Mouse (Mus musculus) thymus, adult 2 months (tissue): ENCODE measurements at regions not wholly inside any gene's neighbourhood (a gene's known extent, or its start where the extent isn't known, plus 50 kb on each side); places are given as distances from the start of the nearest gene placed in this dataset.

Source experiments
- CTCF ChIP-seq: fragments of 200-500 bp; IDR thresholded peaks from 2 replicates; pipeline ENCODE4 v1.5.1; 2012; ENCODE audit warnings: mild to moderate bottlenecking, control low read depth, low read length, moderate library complexity, borderline replicate concordance; ENCODE audit not compliant: control insufficient read depth, poor library complexity, insufficient read depth; ENCODE audit errors: extremely low read depth
- POLR2A ChIP-seq: fragments of 200-500 bp; IDR thresholded peaks from 2 replicates; pipeline ENCODE4 v1.6.1; 2012; ENCODE audit warnings: mild to moderate bottlenecking, low read length, control low read depth, moderate library complexity; ENCODE audit not compliant: control insufficient read depth, poor library complexity, insufficient read depth; ENCODE audit errors: extremely low read depth

GRCm38 (mm10) chr1:47263611-47264010 is 371.0 kb upstream of the Slc39a10 start:
- TF ChIP-seq CTCF (no peak), POLR2A (no peak)
